Mouse (Mus musculus) v-Abl transformed pro-B cells (cell line): ENCODE results near the gene Dennd2a.
"Not testable (repeated sequence)": the region's sequence is repeated elsewhere in the genome, so short reads cannot be mapped to it uniquely, and the experiment has no call there.

Experiments
- in situ Hi-C, 2 experiments: fragments of 400-800 bp; cut with MboI; formaldehyde crosslinking; loops; one replicate each; pipeline ENCODE4 v1.15.1; 2025; ENCODE audit not compliant: unreplicated experiment in 2 of 2

The Dennd2a gene

DNA sequence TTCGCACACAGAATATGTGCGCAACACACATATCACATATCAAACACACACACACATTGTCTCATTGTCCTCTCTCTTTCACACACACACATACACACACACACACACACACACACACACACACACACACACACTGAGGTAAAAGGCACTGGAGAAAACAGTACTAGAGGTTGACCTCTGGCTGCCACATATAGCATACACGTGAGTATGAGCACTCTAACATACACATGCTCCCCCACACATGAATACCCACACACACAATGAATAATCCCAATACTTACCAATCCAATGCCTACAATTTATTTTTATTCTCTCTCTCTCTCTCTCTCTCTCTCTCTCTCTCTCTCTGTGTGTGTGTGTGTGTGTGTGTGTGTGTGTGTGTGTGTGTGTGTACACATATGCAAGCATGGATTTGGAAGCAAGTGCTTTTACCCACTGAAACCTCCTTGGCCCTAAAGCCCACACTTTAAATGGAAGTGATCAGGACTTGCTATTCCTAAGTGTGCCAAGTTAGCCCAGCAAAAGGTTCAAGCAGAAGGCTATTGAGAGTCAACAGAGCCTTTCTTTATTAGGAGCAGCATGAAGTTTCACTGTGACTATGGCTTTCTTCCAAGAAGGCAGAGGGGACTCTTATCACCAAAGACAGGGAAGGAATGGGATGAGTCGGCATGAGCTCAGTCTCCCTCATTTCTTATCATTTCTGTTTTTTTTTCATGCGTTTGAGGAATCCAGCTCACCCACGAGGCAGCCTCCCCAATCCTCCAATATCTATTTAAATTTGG lies 128.5 kb downstream of the Dennd2a start:
- in situ Hi-C loops, result no loop called here

- in situ Hi-C loops, result no loop called here
These were observed 130.2 kb downstream of the Dennd2a start for GRCm38 (mm10) chr6:39427276-39428003.

- in situ Hi-C loops, result no loop called here
These were observed 130.9 kb downstream of the Dennd2a start for GRCm38 (mm10) chr6:39426725-39427124.

DNA sequence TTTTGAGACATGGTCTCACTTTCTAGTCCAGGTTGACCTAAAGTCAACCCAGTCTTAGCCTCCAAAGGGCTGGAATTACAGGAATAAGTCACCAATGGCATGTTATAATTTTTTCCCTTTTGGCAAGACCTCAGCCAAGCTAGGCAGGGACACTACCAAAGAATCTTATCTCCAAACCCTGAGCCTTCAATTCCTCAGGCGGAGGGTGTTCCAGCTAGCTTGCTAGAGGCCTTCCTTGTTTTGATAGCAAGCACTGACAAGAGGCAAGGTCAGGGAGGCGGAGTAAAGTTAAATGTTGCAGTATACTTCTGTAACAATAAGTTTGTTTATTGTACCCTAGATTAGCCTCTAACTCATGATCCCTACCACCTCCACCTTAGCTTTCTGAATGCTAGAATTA lies 132.5 kb downstream of the Dennd2a start:
- in situ Hi-C loops, result no loop called here

DNA sequence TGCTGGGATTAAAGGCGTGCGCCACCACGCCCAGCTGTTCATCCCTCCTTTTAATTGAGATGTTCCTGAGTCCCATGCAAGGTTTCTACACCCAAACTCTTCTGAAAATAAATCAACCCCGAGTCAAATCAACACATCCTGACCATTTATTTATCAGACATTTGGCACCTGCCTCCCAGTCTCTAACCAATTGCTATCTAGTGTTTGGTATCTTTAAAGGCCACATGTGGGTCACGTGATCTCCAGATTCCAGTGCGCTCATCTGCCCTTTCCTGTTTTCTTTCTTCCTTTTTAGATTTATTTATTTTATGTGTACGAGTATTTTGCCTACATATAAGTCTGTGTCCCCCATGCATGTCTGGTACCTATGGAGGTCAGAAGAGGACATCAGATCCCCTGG lies 134.0 kb downstream of the Dennd2a start:
- in situ Hi-C loops, result no loop called here

- in situ Hi-C loops, result no loop called here
These were observed 134.5 kb downstream of the Dennd2a start for GRCm38 (mm10) chr6:39423130-39423551.

DNA sequence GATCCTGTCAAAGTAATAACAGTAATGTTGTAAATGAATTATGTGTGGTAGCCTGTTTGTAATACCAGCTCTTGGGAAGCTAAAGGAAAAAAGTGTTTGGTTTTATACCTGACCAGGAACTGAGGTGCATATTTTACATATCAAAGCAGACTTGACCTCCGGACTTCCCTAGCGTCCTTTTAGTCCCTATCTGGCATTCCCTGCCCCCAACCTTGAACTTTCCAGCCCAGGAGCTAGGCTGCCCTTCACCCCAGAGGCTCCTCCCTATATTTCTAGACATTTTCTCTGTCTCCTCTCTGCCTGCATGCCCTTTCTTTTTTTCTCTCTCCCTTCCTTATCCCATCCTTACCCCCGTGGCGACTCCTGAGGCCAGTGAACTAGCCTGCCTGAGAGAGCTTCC lies 136.8 kb downstream of the Dennd2a start:
- in situ Hi-C loops, result no loop called here

DNA sequence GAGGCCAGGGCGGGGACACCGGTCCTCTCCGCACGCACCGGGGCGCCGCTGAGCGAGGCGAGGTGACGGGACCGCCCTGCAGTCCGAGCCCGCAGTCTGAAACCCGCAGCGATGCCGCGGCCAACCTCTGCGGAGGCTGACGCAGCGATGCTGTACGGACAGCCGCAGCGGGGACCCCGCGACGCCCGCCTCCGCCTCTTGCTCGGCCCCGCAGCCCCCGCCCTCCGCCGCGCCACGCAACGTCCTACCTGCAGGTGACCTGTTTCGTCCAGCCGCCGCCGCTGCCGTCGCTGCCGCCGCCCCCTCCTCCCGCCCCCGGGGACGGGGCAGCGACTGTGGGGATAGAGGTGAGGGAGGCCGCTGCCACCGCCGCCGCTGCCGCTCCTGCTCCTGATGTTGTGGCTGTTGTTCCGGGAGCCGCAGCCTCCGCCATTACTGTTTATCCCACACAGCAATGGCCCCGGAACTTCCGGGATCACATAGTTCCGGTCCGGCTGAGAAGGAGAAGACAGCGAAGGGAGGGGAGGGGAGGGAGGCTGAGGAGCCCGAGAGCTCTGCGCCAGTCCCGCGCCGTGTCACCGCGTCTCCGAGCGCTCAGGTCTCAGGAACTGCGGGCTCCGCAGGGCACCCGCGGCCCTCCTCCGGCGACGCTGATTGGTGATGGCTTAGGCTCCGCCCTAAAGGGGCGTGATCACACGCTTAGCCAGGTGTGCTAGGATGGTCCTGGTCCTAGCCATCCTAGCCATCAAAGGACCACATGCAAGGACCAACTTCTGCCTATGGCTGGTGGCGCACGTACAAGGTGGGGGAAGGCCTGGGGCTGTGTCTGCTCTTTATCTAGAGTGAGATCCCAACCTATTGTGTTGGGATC lies 137.6 kb downstream of the Dennd2a start, which contains the start of gene Mkrn1:
Gene Mkrn1 (minus strand): TSS at position 612 of the 871 bp plus-strand sequence.
- in situ Hi-C loops, result no loop called here

DNA sequence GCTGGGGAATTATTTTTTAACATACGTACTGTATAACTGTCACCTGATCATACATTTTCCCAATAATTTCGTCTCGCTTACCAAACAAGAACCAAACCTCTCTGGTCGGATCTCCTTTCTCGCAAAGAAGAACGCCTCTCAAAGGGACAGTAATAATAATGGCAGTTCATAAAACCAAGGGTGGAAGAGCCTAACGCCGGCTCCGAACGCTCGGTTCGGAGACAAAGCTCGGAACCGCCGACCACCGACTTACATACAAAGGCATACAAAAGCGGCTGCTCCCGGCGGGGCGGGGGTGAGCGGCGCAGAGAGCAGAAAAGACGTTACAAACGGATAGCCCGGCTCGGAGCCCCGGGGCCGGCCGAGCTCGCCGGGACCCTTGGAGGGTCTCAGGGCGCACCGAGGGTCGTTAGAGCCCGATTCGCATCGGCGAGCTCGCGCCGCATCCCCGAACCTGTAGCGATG lies 138.2 kb downstream of the Dennd2a start:
- in situ Hi-C loops, result no loop called here

DNA sequence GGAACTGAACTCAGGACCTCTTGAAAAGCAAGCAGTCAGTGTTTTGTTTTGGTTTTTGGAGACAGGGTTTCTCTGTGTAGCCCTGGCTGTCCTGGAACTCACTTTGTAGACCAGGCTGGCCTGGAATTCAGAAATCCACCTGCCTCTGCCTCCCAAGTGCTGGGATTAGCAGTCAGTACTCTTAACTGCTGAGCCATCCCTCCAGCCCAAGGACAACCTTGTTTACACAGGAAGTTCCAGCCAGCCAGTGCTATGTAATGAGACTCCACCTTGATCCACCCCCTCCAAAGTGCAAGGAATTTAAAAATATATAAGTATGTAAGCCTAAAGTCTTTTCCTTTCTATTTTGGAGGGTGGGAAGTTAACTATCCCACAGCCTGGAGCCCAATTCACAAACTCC lies 141.0 kb downstream of the Dennd2a start:
- in situ Hi-C loops, result not testable (repeated sequence)

GRCm38 (mm10) chr6:39415762-39416161 lies 141.9 kb downstream of the Dennd2a start:
- in situ Hi-C loops, result no loop called here

DNA sequence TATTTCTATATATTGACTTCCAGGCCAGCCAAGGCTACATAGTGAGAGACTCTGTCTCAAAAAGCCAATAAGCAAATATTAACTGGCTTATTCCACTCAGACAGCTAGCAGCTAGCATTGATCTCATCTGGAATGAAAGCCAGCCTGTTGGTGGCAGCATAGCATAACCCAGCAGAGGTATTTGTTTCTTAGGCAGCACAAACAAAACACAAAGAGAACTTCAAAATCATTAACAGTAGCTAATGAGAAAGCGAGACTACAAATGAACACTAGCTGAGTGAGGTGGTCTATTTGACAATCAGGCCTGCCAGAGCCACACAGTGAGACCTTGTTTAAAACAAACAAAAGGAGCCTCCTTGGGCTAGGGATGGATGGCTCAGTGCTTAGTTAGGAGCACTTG lies 143.6 kb downstream of the Dennd2a start:
- in situ Hi-C loops, result no loop called here
